Mouse (Mus musculus): Measurements from ENCODE around the gene Lamtor3.
"Not testable (repeated sequence)": the region's sequence is repeated elsewhere in the genome, so short reads cannot be mapped to it uniquely, and the experiment has no call there.

Lamtor3 gene

GRCm38 (mm10) chr3:137963508-137963907, 45.2 kb downstream of the Lamtor3 start:
- no peak for DNase-seq (ENCODE audit: low spot score)

DNA sequence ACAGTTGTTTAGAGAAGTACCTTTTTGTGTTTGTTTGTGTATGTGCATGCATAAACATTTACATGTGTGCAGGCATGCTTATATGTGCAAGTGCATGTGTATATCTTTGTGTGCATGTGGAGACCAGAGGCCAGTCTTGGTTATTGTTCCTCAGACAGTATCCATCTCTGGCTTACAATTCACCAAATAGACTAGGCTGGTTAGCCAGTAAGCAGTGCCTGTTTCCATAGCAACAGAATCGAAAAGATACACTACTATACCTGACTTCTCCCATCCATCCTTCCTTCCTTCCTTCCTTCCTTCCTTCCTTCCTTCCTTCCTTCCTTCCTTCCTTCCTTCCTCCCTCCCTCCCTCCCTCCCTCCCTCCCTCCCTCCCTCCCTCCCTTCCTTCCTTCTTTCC, 45.7 kb downstream of the Lamtor3 start:
- DNase-seq (ENCODE audit: low spot score) = not testable (repeated sequence)

DNA sequence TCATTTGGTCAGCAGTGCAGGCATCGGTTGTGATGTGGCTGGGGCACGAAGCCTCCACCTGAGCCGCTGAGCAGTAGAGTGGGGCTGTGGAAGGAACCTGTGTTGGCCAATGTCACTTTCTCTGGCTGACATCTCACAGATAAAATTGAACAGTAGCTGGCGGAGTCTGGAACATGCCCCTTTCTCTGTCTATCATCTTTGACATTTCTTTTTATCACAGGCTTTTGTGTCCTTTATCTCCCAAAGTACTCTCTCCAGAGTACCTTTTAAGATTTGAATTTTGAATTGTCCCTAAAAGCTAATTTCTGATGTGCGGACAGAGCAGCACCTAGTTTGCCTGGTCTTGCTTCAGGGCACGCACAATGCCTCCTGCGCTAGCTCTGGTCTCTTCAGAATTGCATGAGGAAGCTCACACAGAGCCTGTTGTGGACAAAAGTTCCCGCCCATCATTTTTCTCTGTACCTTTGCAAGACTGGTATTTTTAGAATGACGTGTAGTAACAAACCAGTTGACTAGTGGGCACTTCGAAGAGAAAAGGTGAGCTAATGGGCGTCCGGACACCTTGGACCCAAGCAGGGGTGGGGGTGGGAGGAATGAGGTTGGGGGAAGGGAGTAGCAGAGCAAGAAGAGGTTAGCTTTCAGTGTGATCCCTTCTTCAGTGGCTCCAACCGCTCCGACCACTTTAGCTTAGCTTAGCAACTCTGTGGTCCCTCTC, 50.0 kb downstream of the Lamtor3 start:
- DNase-seq (ENCODE audit: low spot score) = no peak

DNA sequence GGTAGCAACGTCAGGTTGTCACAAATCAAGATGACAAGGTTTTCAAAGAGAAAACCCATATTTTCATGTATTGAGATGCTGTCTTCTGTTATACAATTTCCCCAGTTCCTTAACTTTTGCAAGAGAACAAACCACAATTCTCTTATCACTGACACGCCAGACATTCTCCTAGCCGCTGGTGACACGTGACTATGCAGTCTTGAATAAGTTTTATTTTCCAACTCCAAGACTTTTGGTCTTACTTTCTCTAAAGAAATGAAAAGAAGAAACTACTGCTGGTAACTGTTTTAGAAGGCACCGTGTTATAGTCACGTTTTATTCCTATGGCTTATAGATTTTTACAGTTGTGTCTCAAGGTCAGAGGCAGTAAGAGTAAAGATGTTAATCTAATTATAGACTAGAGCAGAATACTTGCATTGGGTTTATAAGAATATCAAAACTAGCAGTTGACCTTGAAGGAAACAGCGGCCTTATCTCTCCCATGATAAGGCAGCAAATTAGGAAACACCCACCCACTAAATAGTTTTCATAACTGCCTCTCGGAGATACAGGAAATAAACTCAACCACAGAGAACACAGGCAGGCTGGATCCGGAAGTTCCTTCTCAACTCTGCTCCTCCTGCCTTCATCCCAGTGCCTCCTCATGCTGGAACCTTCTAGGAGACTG, 50.6 kb downstream of the Lamtor3 start:
- DNase-seq (ENCODE audit: low spot score) = no peak

- no peak for DNase-seq (ENCODE audit: low spot score)
These were observed 51.6 kb downstream of the Lamtor3 start for GRCm38 (mm10) chr3:137969951-137970350.

DNA sequence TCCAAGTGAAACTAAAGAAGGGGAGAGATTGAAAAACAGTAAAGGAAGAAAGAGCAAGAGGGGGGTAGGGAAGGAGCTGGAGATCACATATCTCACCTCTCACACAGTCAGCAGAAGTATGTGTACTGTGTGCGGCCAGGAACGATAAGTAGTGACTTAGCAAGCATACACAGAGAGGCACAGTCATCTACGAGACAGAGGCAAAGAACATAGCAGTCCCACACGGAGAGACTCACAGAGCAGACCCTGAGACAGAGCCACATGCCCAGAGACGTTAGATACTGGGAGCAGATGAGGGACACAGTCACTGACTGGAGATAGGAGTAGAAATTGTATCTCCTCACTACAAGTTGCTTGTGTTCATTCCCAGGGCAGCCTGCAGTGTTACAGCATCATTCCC, 53.9 kb downstream of the Lamtor3 start:
- DNase-seq (ENCODE audit: low spot score) = no peak

DNA sequence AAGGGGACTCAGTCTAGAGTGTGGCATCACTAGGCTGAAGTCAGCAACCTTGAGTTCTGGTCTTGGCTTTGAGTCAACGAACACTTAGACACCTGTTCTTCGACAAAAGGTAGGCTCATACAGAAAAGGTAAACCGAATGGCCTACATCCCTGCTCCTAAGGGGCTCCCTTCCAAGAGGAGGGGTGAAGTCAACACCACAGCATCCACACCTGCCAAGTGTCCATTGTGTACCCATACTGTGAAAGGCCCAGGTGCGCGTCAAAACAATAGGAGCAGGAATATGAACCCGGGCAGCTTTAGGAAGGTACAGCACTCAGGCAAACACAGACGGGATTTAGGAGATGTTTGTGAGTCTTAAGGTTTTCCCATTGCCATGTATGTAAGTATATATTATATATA, 54.7 kb downstream of the Lamtor3 start:
- DNase-seq (ENCODE audit: low spot score) = no peak

DNA sequence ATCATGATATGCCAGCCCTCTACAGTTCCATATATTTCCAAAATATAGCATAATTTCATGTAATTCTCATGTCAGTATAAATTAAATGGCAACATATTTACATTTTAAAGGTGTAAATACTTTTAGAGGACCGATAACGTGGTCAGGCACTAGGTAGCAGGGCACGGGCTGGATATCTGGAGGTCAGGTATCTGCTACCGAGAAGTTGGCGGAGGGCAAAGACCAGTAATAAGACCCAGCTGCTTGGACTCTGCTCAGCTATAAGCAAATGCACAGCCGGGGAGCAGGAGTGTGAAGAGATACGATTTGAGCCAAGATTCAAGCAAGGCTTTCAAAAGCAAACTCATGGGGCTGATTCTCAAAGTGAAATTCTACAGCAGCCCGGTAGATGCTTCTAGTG, 56.0 kb downstream of the Lamtor3 start:
- no peak for DNase-seq (ENCODE audit: low spot score)

DNA sequence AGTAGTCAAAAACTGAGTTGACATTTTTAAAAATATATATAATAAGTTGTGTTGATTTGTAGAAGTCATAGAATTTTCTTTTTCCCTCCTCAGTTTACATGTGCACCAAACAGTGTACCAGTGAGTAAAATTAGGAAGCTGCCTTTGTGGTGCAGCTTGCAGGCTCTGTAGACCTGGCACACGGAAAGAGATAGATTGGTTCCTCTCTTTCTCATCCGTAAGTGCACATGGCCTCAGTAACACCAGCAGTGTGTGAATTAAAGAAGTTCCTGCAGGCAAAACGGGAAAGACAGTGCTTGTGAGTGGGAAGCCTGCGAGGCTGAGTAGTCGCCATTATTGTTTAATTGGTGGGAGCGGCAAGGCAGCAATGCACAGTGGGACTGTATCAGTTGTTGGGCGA, 57.1 kb downstream of the Lamtor3 start:
- no peak for DNase-seq (ENCODE audit: low spot score)

DNA sequence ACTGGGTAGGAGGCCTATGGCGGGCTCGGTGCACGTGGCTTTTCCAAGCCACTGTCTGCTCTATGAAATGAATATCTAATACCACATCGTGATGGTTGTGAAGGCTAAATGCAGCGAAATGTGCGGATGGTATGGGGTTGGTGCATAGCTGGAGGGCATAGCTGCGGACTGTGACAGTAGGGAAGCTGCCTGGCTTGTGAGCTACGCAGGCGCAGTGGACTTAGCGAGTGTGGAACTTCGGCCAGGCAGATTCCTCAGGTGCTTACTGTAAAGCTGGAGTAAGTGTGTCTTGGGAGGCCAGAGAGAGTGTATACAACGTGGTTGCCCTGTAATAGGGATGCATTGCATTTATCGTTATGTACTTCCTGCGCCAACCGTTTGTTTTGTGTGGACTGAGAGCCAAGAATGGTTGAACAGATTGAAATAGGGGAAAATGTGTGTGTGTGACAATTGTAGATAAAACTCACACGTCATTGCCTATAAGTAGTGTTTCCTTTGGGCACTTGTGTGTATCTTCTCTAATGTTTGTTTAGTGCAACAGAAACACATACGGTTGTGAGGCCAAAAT, 57.6 kb downstream of the Lamtor3 start:
- no peak for DNase-seq (ENCODE audit: low spot score)

DNA sequence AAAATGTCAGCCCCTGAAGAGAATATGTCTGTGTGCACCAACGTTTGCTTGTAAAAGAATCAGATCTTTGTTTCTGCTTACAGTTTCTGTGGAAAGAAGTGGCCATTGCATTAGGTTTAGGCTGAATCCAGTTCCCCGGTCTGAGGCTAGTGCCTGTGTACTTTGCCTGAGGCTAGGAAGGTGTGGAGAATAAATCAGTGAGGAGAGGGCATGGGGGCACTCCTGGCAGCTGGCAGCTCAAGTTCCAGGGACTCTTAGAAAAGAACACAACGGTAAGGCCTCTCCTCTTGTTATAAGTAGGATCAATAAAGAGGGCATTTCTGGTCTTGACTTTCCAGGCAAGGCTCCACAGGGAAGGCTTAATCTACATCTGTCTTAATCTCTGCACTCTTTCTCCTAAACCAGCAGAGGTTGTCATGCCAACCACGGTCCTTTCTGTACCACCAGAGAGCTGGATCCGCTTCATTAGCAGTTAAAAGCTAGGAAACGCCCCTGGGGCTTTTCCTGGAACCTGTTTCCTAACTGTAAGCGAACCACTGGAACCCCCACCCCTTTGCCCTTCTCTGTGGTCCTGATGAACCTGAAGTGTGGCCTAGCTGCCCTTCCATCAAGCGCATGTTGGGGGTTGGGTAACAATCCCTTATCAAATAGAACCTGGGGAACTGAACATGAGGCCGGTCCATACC, 58.8 kb downstream of the Lamtor3 start:
- no peak for DNase-seq (ENCODE audit: low spot score)

DNA sequence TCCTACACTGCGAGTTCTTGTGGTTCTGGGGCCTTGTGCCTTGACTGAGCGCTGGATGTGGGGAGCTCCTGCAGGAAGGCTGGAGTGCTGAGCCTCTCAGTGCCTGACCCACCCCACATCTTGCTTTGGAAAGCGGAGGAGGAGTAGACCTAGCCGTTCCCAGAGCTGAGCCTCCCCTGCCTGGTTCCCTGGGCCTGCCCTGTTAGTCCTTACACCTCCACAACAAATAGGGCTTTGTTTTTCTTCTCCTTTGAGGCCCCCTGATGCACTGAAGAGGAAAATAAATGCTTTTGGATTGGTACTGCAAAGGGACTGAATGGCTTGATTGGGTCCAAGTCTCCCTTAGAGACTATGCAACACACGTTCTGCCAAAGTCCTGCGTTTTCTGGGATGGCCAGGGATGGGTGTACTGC, 59.3 kb downstream of the Lamtor3 start:
- DNase-seq (ENCODE audit: low spot score) = no peak

DNA sequence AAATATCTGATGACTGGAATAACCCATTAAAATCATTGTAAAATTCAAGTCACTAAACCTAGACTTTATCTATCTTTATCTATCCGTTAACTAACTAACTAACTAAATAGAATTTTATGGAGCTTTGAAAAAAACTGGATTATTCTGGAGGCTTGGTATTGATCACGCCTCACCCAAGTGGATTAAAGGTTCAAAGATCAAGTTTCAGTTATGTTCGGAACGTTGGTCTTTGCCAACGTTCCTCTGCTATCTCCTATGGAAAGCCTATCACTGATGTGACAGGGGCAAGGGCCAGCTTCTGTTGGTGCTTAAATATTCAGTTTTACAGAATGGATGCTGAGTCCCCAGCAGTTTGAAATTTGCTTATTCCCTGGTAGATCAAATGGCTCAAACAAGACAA, 59.9 kb downstream of the Lamtor3 start:
- no peak for DNase-seq (ENCODE audit: low spot score)

Measured in yolk sac, embryonic 10.5 days (tissue).